Mouse (Mus musculus) kidney, adult 11 months (tissue): Measurements from ENCODE around the gene S100a13.

Experiments
- DNase-seq: peaks from one replicate; pipeline ENCODE4 v3.0.0; 2022

S100a13 gene

DNA sequence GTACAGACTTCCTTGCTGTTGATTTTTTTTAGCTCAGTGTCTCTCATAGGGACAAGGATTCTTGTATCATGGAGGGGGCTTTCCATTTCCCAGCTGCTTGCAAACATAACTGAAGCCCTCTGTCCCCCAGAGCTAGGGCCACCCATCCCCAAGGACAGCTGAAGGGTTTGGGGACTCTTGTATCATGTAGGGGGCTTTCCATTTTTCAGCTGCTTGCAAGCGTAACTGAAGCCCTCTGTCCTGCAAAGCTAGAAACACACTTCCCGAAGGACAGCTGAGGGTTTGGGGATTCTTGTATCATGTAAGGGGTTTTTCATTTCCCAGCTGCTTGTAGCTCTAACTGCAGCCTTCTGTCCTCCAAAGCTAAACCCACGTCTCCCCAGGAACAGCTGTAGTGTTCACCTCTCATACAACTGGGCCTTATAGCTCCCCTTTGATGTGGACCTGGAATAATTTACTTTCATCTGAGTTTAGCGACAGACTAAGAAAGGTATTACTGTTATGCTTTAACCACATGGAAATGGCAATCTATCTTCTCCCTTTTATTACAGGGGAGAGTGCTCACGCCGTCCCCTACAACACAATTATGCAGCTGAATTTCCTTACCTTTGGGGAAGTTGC, 45.9 kb downstream of the S100a13 start, which contains the start of gene S100a3:
Gene S100a3, plus strand, starts transcription at position 571 of the 621 bp plus-strand sequence.
- no peak for DNase-seq
